Mouse (Mus musculus): ENCODE data around the gene Cyp2f2. TPM values are rescaled to one million over a fixed set of nuclear protein-coding genes. Genes with fewer than 3 reads are reported as not detected.

Cyp2f2 gene
- not detected in 2 replicates for polyA plus RNA-seq (2015; fragmentation: Nextera tagmentation; extraction: Ambion mirVana)

- H3K4me1 ChIP-seq, result peaks cover 7% of the 10 kb centered on the region
- no peak for ATAC-seq (ENCODE audit: low FRiP score, low read depth)
- no peak within 1 kb of the TSS for H3K4me2 ChIP-seq (replicated peaks)
- no peak within 1 kb of the TSS for H3K9ac ChIP-seq
- H3K27me3 ChIP-seq, result no peaks in the 10 kb centered on the region
- no peaks in the 10 kb centered on the region for H3K9me3 ChIP-seq
- H3K27ac ChIP-seq, result no peak within 1 kb of the TSS
- H3K4me3 ChIP-seq, result no peak within 1 kb of the TSS
- H3K36me3 ChIP-seq, result no peaks in the 10 kb centered on the region
These were observed at the start of gene Cyp2f2 for GRCm38 (mm10) chr7:27119676-27120075. Cyp2f2 (plus strand) TSS chr7:27119909.

GRCm38 (mm10) chr7:27078641-27079040, 41.1 kb upstream of the Cyp2f2 start:
- Histone ChIP-seq H3K27me3 (no peaks in the 10 kb centered on the region), H3K27ac (no peak overlapping the region), H3K4me3 (no peak overlapping the region), H3K4me1 (peaks cover 4% of the 10 kb centered on the region; the same call in 1 of the 2 replicates), H3K4me2 (replicated peaks) (no peak overlapping the region), H3K9me3 (no peaks in the 10 kb centered on the region), H3K9ac (no peak overlapping the region), H3K36me3 (no peaks in the 10 kb centered on the region)
- WGBS, result 63% methylated on average over 1 of the region's 1 CpGs
- no peak for ATAC-seq (ENCODE audit: low FRiP score, low read depth)

DNA sequence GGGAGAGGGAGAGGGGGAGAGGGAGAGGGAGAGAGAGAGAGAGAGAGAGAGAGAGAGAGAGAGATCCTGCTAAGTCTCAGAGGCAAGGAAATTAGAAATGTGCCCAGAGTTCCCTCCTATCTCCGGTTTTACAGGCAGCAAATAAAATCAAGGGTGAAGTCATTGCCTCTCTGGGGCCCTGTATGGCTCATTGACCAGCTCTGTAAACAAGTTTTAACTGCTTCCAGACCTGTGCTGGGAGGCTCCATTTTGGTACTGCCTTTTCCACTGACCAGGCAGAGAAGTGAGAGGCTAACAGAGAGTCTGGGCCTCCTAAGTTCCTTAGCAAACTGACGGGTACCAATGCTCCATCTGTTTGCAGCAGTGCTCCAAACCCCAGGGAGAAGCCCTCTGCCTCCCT, 38.1 kb upstream of the Cyp2f2 start:
- Histone ChIP-seq H3K9ac (no peak overlapping the region), H3K27ac (peak overlapping the region; percentile 48; the same call in 1 of the 2 replicates), H3K4me3 (no peak overlapping the region), H3K4me1 (peaks cover 4% of the 10 kb centered on the region; the same call in 1 of the 2 replicates), H3K36me3 (no peaks in the 10 kb centered on the region), H3K9me3 (no peaks in the 10 kb centered on the region), H3K27me3 (no peaks in the 10 kb centered on the region), H3K4me2 (replicated peaks) (no peak overlapping the region)
- 19% methylated on average over 2 of the region's 2 CpGs for WGBS
- peak; percentile 81 for ATAC-seq (ENCODE audit: low FRiP score, low read depth)

- Histone ChIP-seq H3K4me3 (no peak overlapping the region), H3K4me2 (replicated peaks) (no peak overlapping the region), H3K4me1 (no peaks in the 10 kb centered on the region), H3K9ac (no peak overlapping the region), H3K36me3 (no peaks in the 10 kb centered on the region), H3K27me3 (no peaks in the 10 kb centered on the region), H3K9me3 (no peaks in the 10 kb centered on the region), H3K27ac (no peak overlapping the region)
- WGBS, result 84% methylated on average over 4 of the region's 4 CpGs
- ATAC-seq (ENCODE audit: low FRiP score, low read depth), result no peak
These were observed 28.7 kb upstream of the Cyp2f2 start for GRCm38 (mm10) chr7:27091039-27091438.

DNA sequence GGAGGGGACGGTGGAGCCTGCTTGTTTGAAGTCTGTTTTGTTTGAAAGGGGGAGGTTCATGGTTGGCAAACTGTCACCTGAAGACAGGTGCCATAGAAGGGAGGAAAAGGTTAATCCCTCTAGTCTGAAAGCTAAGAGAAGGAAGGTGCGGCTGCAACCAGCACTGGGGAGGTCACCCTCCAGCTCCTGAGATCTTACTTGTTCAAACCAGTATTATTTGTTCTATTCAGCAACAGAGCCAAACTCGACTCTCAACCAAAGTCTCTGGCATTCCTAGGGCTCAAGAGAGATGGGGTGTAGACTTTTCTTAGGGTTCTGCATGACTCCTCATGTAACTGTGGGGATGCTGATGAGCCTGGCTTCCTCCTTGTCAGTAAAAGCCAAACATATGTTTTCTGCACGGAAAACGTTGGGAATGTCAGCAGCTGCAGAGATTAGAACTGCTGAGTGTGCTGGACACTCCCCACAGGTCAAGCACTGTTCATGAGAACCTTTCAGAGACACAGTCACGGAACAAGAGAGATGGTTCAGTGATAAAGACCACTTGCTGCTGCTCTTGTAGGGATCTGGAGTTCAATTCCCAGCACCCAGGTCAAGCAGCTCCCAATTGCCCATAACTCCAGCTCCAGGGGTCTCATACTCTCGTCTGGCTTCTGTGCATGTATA, 27.5 kb upstream of the Cyp2f2 start:
- no peaks in the 10 kb centered on the region for H3K4me1 ChIP-seq
- no peaks in the 10 kb centered on the region for H3K36me3 ChIP-seq
- no peaks in the 10 kb centered on the region for H3K27me3 ChIP-seq
- H3K27ac ChIP-seq, result no peak overlapping the region
- H3K9me3 ChIP-seq, result no peaks in the 10 kb centered on the region
- H3K9ac ChIP-seq, result no peak overlapping the region
- no peak overlapping the region for H3K4me2 ChIP-seq (replicated peaks)
- ATAC-seq (ENCODE audit: low FRiP score, low read depth), result no peak
- 67% methylated on average over 7 of the region's 7 CpGs for WGBS
- no peak overlapping the region for H3K4me3 ChIP-seq

DNA sequence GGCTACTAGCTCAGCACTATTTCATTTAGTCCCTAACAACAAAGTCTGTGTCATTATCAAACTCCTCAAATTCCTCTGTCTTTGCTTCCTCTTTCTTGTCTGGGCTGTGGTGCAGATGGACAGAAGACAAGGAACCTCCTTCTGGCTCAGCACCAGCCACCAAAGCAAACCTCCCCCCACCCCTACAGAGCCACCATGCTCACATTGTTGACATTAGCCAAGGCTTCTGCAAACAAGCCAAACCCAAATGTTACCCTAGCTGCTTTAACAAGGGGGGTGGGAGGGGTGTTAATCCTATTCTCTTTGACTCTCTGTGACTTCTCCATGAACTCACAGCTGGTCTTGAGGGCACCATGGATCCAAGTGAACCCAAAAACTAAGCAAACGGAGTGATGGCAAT, 26.8 kb upstream of the Cyp2f2 start:
- Histone ChIP-seq H3K4me2 (replicated peaks) (no peak overlapping the region), H3K9me3 (no peaks in the 10 kb centered on the region), H3K27me3 (no peaks in the 10 kb centered on the region), H3K36me3 (no peaks in the 10 kb centered on the region), H3K4me3 (no peak overlapping the region), H3K4me1 (no peaks in the 10 kb centered on the region), H3K27ac (no peak overlapping the region), H3K9ac (no peak overlapping the region)
- no peak for ATAC-seq (ENCODE audit: low FRiP score, low read depth)
- 50% methylated on average over 1 of the region's 1 CpGs for WGBS

DNA sequence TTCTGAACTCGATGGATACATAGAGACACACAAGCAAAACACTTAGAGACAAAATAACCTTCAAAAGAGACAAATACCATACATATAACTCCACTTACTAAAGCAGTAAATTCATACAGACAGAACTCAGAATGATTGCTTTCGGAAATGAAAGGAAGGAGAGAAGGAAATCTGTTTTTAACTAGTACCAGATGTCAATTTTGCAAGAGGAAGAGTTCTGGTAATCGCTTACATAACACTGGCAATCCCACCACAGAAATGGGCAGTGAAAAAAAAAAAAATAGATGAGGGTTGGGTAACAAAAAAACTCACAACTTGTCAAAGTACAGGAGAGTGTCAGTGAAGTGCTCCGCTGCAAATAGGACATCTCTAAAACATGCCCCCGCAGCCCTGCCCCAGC, 14.8 kb upstream of the Cyp2f2 start:
- 0 out of 2 replicates have a peak overlapping the region, but pooled peaks have one; percentile 6 for H3K27ac ChIP-seq
- no peak overlapping the region for H3K9ac ChIP-seq
- no peaks in the 10 kb centered on the region for H3K27me3 ChIP-seq
- peaks cover 6% of the 10 kb centered on the region; the same call in 1 of the 2 replicates for H3K4me1 ChIP-seq
- H3K9me3 ChIP-seq, result no peaks in the 10 kb centered on the region
- ATAC-seq (ENCODE audit: low FRiP score, low read depth), result peak; percentile 32; the same call in 1 of the 2 replicates
- no peak overlapping the region for H3K4me3 ChIP-seq
- peak overlapping the region; percentile 30 for H3K4me2 ChIP-seq (replicated peaks)
- WGBS, result 24% methylated on average over 5 of the region's 5 CpGs
- no peaks in the 10 kb centered on the region for H3K36me3 ChIP-seq

- Histone ChIP-seq H3K36me3 (no peaks in the 10 kb centered on the region), H3K4me3 (no peak overlapping the region), H3K4me1 (peaks cover 2% of the 10 kb centered on the region; the same call in 1 of the 2 replicates), H3K9ac (no peak overlapping the region), H3K27me3 (no peaks in the 10 kb centered on the region), H3K4me2 (replicated peaks) (no peak overlapping the region), H3K9me3 (no peaks in the 10 kb centered on the region), H3K27ac (no peak overlapping the region)
- no peak for ATAC-seq (ENCODE audit: low FRiP score, low read depth)
These were observed 9.4 kb upstream of the Cyp2f2 start for GRCm38 (mm10) chr7:27110327-27110726.

DNA sequence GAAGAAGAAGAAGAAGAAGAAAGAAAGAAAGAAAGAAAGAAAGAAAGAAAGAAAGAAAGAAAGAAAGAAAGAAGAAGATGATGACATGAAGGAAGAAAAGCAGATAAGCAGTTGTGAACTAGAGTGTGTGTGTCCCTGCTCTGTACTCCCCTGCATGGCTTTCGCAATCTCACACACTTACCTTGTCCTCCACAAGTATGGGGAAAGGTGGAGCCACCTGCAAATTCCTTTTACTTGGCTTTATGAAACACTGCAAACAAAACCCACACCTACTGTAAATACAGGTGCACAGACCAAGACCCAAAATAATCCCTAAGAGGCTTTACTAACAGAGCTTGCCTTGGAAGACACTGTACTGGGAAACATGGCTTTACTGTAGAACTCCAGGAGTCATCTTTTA, 8.7 kb upstream of the Cyp2f2 start:
- H3K4me2 ChIP-seq (replicated peaks), result no peak overlapping the region
- no peaks in the 10 kb centered on the region for H3K27me3 ChIP-seq
- H3K27ac ChIP-seq, result no peak overlapping the region
- WGBS, result 89% methylated on average over 1 of the region's 1 CpGs
- H3K36me3 ChIP-seq, result no peaks in the 10 kb centered on the region
- no peaks in the 10 kb centered on the region for H3K4me1 ChIP-seq
- H3K4me3 ChIP-seq, result no peak overlapping the region
- no peak for ATAC-seq (ENCODE audit: low FRiP score, low read depth)
- no peak overlapping the region for H3K9ac ChIP-seq
- no peaks in the 10 kb centered on the region for H3K9me3 ChIP-seq

- Histone ChIP-seq H3K9me3 (no peaks in the 10 kb centered on the region), H3K4me2 (replicated peaks) (no peak overlapping the region), H3K9ac (no peak overlapping the region), H3K4me3 (no peak overlapping the region), H3K27ac (no peak overlapping the region), H3K36me3 (no peaks in the 10 kb centered on the region), H3K27me3 (no peaks in the 10 kb centered on the region), H3K4me1 (no peaks in the 10 kb centered on the region)
- ATAC-seq (ENCODE audit: low FRiP score, low read depth), result no peak
- WGBS, result 75% methylated on average over 3 of the region's 3 CpGs
These were observed 7.7 kb upstream of the Cyp2f2 start for GRCm38 (mm10) chr7:27111987-27112386.

DNA sequence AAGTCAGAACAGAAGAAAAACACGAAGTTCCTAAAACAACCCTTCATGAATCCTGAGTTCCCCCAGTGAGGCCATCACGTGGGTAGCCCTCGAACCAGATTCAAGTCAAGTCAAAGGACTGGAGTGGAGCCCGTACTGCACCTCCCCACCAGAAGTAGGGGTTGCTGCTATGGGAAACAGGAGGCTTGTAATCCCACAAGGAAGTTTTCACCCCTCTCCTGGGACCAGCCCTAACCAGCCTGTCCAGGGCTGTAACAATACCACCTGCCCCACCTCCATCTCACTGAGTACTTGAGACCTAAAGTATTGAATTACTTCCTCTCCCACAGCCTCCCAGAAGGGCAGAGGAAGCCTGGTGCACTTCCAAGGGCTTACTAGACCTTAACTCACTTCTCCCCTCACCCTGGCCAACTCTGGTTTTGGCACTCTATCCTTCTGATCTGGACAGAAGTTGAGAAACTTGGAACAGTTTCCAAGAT, 1.6 kb upstream of the Cyp2f2 start:
- Histone ChIP-seq H3K9me3 (no peaks in the 10 kb centered on the region), H3K27ac (no peak overlapping the region), H3K4me1 (peaks cover 7% of the 10 kb centered on the region), H3K27me3 (no peaks in the 10 kb centered on the region), H3K9ac (no peak overlapping the region), H3K36me3 (no peaks in the 10 kb centered on the region), H3K4me2 (replicated peaks) (no peak overlapping the region), H3K4me3 (no peak overlapping the region)
- peak; percentile 66; the same call in 1 of the 2 replicates for ATAC-seq (ENCODE audit: low FRiP score, low read depth)
- 55% methylated on average over 4 of the region's 4 CpGs for WGBS

DNA sequence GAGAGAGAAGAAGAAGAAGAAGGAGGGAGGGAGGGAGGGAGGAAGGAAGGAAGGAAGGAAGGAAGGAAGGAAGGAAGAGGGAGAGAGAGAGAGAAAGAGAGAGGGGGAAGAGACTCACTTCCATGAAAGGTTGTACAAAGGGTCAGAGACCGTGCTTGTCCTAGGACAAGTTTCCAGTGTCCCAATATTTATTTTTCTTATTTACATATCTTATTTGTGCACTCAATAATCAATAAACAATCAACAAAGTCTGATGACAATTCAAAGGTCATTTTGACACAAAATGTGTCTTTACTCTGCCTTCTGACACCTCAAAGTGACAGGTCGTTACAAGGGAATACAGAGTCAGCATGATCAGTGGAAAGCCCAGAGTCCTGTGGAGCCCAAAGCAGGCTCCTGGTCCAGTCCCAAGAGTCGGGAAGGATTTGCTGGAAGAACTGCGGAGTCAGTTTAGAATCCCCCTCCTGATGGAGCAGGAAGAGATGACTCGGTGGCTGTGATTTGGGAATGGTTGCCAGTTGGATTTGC, 4.7 kb downstream of the Cyp2f2 start:
- no peaks in the 10 kb centered on the region for H3K27me3 ChIP-seq
- H3K27ac ChIP-seq, result no peak overlapping the region
- H3K36me3 ChIP-seq, result no peaks in the 10 kb centered on the region
- 78% methylated on average over 5 of the region's 5 CpGs for WGBS
- no peak overlapping the region for H3K4me2 ChIP-seq (replicated peaks)
- no peak for ATAC-seq (ENCODE audit: low FRiP score, low read depth)
- H3K4me1 ChIP-seq, result no peaks in the 10 kb centered on the region
- H3K4me3 ChIP-seq, result no peak overlapping the region
- H3K9ac ChIP-seq, result no peak overlapping the region
- H3K9me3 ChIP-seq, result no peaks in the 10 kb centered on the region

DNA sequence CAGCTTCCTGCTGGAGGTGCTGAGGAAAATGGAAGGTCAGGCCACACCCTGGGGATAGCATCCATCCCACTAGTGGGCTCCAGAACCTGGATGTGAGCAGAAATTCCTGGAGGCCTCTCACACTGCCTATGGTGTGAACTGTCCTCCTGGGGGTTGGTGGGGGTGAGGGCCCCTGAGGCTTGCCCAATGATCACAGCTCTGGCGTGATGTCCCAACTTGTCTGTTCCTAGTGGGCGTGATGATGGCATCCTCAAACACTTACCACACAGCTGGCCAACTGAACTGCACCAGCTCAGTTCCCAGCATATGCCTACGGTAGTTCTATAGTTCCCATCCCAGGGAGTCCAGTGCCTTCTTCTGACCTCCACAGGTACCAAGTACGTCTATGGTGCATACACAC, 5.3 kb downstream of the Cyp2f2 start:
- H3K9me3 ChIP-seq, result no peaks in the 10 kb centered on the region
- no peaks in the 10 kb centered on the region for H3K4me1 ChIP-seq
- no peak overlapping the region for H3K4me3 ChIP-seq
- H3K27ac ChIP-seq, result no peak overlapping the region
- ATAC-seq (ENCODE audit: low FRiP score, low read depth), result no peak
- 87% methylated on average over 4 of the region's 4 CpGs for WGBS
- no peaks in the 10 kb centered on the region for H3K36me3 ChIP-seq
- no peaks in the 10 kb centered on the region for H3K27me3 ChIP-seq
- H3K9ac ChIP-seq, result no peak overlapping the region
- H3K4me2 ChIP-seq (replicated peaks), result no peak overlapping the region
